Mouse (Mus musculus): ENCODE data around the gene Gm43720. TPM values are rescaled to one million over a fixed set of nuclear protein-coding genes. Genes with fewer than 3 reads are reported as not detected.

Gm43720 gene
- total and polyA plus RNA-seq, 3 experiments: not detected

- intact Hi-C loops (cut with DNase I): loop anchor here (5.0 kb wide), 1 partner anchor 64 kb away; the partner anchor contains the start of gene Mblac1
- Histone ChIP-seq H3K4me1 (ENCODE audit: control insufficient read depth, insufficient read depth, low read length) (peaks cover 3% of the 10 kb centered on the region; the same call in 1 of the 2 replicates), H3K79me2 (replicated peaks; ENCODE audit: control insufficient read depth, insufficient read depth, low read length) (no peaks in the 10 kb centered on the region), H3K4me3 (peak overlapping the region; percentile 65), H3K36me3 (ENCODE audit: control insufficient read depth, insufficient read depth, low read length) (no peaks in the 10 kb centered on the region), H3K27ac (peak overlapping the region; percentile 82), H3K27me3 (ENCODE audit: control insufficient read depth, insufficient read depth, low read length) (no peaks in the 10 kb centered on the region), H3K9ac (ENCODE audit: low read depth, low read length) (peak overlapping the region; percentile 61)
- TF ChIP-seq POLR2A (IDR thresholded peaks at IDR 0.05; ENCODE audit: insufficient read depth, low read depth, low read length): no peak
- TF ChIP-seq CTCF (IDR thresholded peaks at IDR 0.05): no peak
- no peak for TF ChIP-seq EP300 (IDR thresholded peaks at IDR 0.05; ENCODE audit: insufficient read depth, low read depth, low read length)
- 16% methylated on average over 7 of the region's 7 CpGs for WGBS
- no peak for DNase-seq
Observed at GRCm38 (mm10) chr5:138256094-138256467, 23.7 kb downstream of the Gm43720 start.

DNA sequence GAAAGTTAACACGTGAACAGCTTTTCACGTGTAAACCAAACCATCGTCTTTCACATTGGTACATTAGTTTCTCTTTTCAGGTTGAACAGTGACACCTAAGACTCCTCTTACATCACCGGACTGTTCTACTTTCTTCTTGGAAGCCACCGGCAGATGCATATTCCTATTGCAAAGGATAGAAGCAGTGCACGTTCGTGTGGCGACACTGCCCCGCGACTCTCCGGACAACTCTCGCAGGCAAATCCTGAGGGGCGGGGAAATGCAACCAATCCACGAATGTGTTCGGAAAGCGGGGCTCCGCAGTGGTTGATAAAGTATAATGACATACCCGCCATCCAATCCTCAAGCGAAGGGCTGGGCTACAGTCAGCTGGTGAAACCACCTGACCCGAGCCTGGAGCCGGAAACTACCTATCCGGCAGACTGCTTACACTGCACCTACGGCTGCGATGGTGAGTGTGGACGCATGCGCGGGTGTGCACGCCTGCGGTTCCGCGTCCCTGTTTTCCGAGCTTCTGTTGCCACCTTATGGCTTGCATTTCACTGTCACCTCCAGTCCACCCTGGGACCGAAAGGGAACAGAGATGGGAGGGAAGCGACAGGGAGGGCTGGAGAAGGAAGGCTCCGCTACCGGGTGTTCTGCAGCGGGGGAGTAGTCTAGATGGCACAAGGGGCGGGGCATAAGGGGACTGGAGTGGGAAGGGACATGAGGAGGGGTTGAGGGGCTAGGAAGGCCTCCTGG, 24.2 kb downstream of the Gm43720 start, which contains the start of gene Lamtor4:
Gene Lamtor4 (plus strand): TSS at position 130 of the 741 bp plus-strand sequence.
- Histone ChIP-seq H3K27ac (peak within 1 kb of the TSS; percentile 83), H3K79me2 (replicated peaks; ENCODE audit: control insufficient read depth, insufficient read depth, low read length) (no peaks in the 10 kb centered on the region), H3K4me3 (peak within 1 kb of the TSS; percentile 65), H3K27me3 (ENCODE audit: control insufficient read depth, insufficient read depth, low read length) (no peaks in the 10 kb centered on the region), H3K9ac (ENCODE audit: low read depth, low read length) (peak within 1 kb of the TSS; percentile 61), H3K4me1 (ENCODE audit: control insufficient read depth, insufficient read depth, low read length) (peaks cover 3% of the 10 kb centered on the region; the same call in 1 of the 2 replicates), H3K36me3 (ENCODE audit: control insufficient read depth, insufficient read depth, low read length) (no peaks in the 10 kb centered on the region)
- peak; percentile 88 to 95 for DNase-seq
- WGBS: under 1% methylated on average over 38 of the region's 38 CpGs
- TF ChIP-seq POLR2A (IDR thresholded peaks at IDR 0.05; ENCODE audit: insufficient read depth, low read depth, low read length): peak; percentile 98
- TF ChIP-seq CTCF (IDR thresholded peaks at IDR 0.05): no peak
- intact Hi-C loops (cut with DNase I): loop anchor here (5.0 kb wide), 1 partner anchor 63 kb away; the partner anchor contains the start of gene Mblac1

- Histone ChIP-seq H3K27ac (no peak overlapping the region), H3K79me2 (replicated peaks; ENCODE audit: control insufficient read depth, insufficient read depth, low read length) (no peaks in the 10 kb centered on the region), H3K4me3 (no peak overlapping the region), H3K9ac (ENCODE audit: low read depth, low read length) (no peak overlapping the region), H3K36me3 (ENCODE audit: control insufficient read depth, insufficient read depth, low read length) (no peaks in the 10 kb centered on the region), H3K4me1 (ENCODE audit: control insufficient read depth, insufficient read depth, low read length) (peaks cover 3% of the 10 kb centered on the region; the same call in 1 of the 2 replicates), H3K27me3 (ENCODE audit: control insufficient read depth, insufficient read depth, low read length) (no peaks in the 10 kb centered on the region)
- no peak for DNase-seq
- WGBS: 89% methylated on average over 3 of the region's 3 CpGs
- TF ChIP-seq POLR2A (IDR thresholded peaks at IDR 0.05; ENCODE audit: insufficient read depth, low read depth, low read length) (no peak), CTCF (IDR thresholded peaks at IDR 0.05) (no peak), EP300 (IDR thresholded peaks at IDR 0.05; ENCODE audit: insufficient read depth, low read depth, low read length) (no peak)
- intact Hi-C loops (cut with DNase I): no loop called here
Observed at GRCm38 (mm10) chr5:138253061-138253460, 26.7 kb downstream of the Gm43720 start.

GRCm38 (mm10) chr5:138251144-138251543, 28.6 kb downstream of the Gm43720 start:
- no peak overlapping the region for H3K27ac ChIP-seq
- 82% methylated on average over 12 of the region's 12 CpGs for WGBS
- peaks cover under 1% of the 10 kb centered on the region; the same call in 1 of the 2 replicates for H3K4me1 ChIP-seq (ENCODE audit: control insufficient read depth, insufficient read depth, low read length)
- H3K79me2 ChIP-seq (replicated peaks; ENCODE audit: control insufficient read depth, insufficient read depth, low read length): no peaks in the 10 kb centered on the region
- H3K36me3 ChIP-seq (ENCODE audit: control insufficient read depth, insufficient read depth, low read length): no peaks in the 10 kb centered on the region
- TF ChIP-seq CTCF (IDR thresholded peaks at IDR 0.05): no peak
- no peak for TF ChIP-seq EP300 (IDR thresholded peaks at IDR 0.05; ENCODE audit: insufficient read depth, low read depth, low read length)
- no peak for TF ChIP-seq POLR2A (IDR thresholded peaks at IDR 0.05; ENCODE audit: insufficient read depth, low read depth, low read length)
- intact Hi-C loops (cut with DNase I): no loop called here
- no peak for DNase-seq
- H3K27me3 ChIP-seq (ENCODE audit: control insufficient read depth, insufficient read depth, low read length): no peaks in the 10 kb centered on the region
- H3K4me3 ChIP-seq: no peak overlapping the region
- no peak overlapping the region for H3K9ac ChIP-seq (ENCODE audit: low read depth, low read length)

DNA sequence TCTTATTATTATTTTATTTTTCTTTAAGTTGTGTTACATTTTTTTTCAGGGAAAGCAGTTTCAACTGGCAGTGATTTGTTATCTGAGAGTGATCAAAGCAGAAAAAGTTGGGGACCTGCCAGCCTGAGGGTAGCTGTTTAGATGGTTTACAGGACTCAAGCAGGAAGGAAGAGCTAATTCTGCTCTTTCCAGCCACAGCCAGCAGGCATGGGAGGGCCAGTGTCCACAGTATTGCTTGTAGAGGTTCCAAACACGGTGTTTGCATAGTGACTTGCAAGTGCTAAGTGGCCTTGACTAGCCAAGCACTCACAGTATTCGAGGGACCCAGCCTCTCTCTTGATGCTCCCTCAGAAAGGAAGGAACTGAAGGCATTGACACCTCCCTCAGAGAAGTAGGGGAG, 38.2 kb downstream of the Gm43720 start:
- H3K79me2 ChIP-seq (replicated peaks; ENCODE audit: control insufficient read depth, insufficient read depth, low read length): no peaks in the 10 kb centered on the region
- intact Hi-C loops (cut with DNase I): no loop called here
- TF ChIP-seq EP300 (IDR thresholded peaks at IDR 0.05; ENCODE audit: insufficient read depth, low read depth, low read length) (no peak), POLR2A (IDR thresholded peaks at IDR 0.05; ENCODE audit: insufficient read depth, low read depth, low read length) (no peak), CTCF (IDR thresholded peaks at IDR 0.05) (no peak)
- H3K27ac ChIP-seq: no peak overlapping the region
- H3K9ac ChIP-seq (ENCODE audit: low read depth, low read length): no peak overlapping the region
- no peaks in the 10 kb centered on the region for H3K36me3 ChIP-seq (ENCODE audit: control insufficient read depth, insufficient read depth, low read length)
- DNase-seq: no peak
- no peaks in the 10 kb centered on the region for H3K27me3 ChIP-seq (ENCODE audit: control insufficient read depth, insufficient read depth, low read length)
- WGBS: 22% methylated on average over 2 of the region's 2 CpGs
- H3K4me3 ChIP-seq: no peak overlapping the region
- H3K4me1 ChIP-seq (ENCODE audit: control insufficient read depth, insufficient read depth, low read length): no peaks in the 10 kb centered on the region

GRCm38 (mm10) chr5:138234224-138234623, 45.5 kb downstream of the Gm43720 start:
- intact Hi-C loops (cut with DNase I): no loop called here
- Histone ChIP-seq H3K4me1 (ENCODE audit: control insufficient read depth, insufficient read depth, low read length) (no peaks in the 10 kb centered on the region), H3K4me3 (no peak overlapping the region), H3K9ac (ENCODE audit: low read depth, low read length) (no peak overlapping the region), H3K27ac (no peak overlapping the region), H3K27me3 (ENCODE audit: control insufficient read depth, insufficient read depth, low read length) (no peaks in the 10 kb centered on the region), H3K79me2 (replicated peaks; ENCODE audit: control insufficient read depth, insufficient read depth, low read length) (no peaks in the 10 kb centered on the region), H3K36me3 (ENCODE audit: control insufficient read depth, insufficient read depth, low read length) (no peaks in the 10 kb centered on the region)
- TF ChIP-seq EP300 (IDR thresholded peaks at IDR 0.05; ENCODE audit: insufficient read depth, low read depth, low read length) (no peak), POLR2A (IDR thresholded peaks at IDR 0.05; ENCODE audit: insufficient read depth, low read depth, low read length) (no peak), CTCF (IDR thresholded peaks at IDR 0.05) (no peak)
- DNase-seq: no peak
